Mouse (Mus musculus) urinary bladder, adult 2 months (tissue): ENCODE measurements around the gene Mis18a. TPM values are rescaled to one million over a fixed set of nuclear protein-coding genes. Genes with fewer than 3 reads are reported as not detected.
A peak's percentile ranks its signal among the peaks of the same experiment; 100 is the strongest.

Experiments
- DNase-seq: peaks from one replicate; pipeline ENCODE4 v3.0.0; 2022; ENCODE audit warnings: low spot score
- polyA plus RNA-seq: library from polyadenylated mRNA; depleted of rRNA; stranded (reverse); fragments of >200 nt; gene quantifications from 2 replicates; pipeline ENCODE4 v1.2.3, GENCODE M21; 2012; rRNA removed

Mis18a gene
- 11.8 and 15.9 TPM in 2 replicates for polyA plus RNA-seq

DNA sequence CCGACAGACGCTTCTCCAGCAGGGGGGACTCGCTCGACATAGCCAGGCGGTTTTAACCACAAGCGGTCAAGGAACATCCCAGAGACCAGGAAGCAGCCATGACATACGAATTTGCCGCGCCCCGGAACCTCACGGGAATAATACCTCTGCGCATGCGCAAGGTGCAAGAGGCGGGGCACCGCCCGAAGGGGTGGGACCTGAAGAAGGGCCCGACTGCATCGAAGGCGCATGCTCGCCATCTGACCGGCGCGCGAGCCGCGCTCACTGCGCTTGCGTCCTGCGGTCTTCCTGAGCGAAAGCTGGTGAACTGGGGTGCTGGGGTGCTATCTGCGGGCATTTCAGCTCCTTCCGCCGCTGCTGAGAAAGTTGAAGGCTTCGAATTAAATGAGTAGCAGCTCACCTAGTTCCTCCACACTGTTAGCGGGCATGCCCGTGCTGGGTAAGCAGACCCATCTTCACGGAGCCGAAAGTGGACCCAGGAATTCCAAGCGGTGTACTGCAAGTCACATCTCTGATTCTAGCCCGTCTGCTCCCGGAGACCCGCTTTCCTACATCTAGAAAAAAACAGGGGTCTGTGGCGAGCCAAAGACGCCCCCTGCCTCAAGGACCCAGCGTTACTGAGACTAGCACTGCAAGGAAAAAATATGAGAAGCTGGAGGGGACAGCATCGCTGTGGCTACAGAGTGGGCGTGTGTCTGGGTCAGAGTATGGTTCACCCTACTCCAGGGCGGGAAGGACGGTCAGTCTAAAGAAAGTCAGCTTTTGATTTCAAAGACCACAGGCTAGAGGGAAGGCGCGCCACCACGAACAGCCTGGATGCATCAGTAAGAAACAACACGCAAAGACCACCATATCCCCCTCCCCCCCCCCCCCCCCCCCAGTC, at the start of gene Mis18a:
Mis18a (minus strand) TSS at position 172 of the 883 bp plus-strand sequence.
- peak; percentile 90 for DNase-seq

DNA sequence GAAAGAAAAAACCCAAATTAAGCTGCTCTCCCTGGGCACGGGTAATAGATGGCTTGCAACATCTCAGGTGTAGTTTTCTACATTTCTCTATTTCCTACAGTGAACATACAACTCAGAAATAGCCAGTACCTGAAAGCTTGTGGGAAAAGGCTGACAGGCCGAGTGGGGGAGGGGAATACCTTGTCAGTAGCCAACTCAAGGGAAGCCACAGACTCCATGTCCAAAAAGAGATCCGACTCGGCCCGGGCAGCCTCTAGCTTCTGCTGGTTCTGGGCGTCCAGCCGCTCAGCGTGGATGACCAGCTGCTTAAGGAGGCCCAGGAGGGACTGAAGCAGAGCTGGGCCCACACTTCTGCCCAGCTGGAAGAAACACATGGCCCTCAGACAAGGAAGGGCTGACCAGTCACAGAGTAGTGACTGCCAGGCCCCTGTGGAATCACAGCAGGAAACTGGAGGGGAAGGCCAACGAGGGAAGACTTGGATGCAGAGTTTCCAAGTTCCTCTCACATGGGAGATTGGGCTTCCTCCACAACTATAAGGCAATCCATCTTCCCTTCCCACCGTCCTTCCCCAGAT, 48.8 kb upstream of the Mis18a start:
- no peak for DNase-seq

GRCm38 (mm10) chr16:90774646-90775045, 47.4 kb upstream of the Mis18a start:
- no peak for DNase-seq

- DNase-seq = no peak
Measured at GRCm38 (mm10) chr16:90774216-90774615, 47.0 kb upstream of the Mis18a start.

- DNase-seq = no peak
Measured at GRCm38 (mm10) chr16:90766919-90767454, 39.8 kb upstream of the Mis18a start.

GRCm38 (mm10) chr16:90765195-90765877, 38.1 kb upstream of the Mis18a start:
- no peak for DNase-seq

DNA sequence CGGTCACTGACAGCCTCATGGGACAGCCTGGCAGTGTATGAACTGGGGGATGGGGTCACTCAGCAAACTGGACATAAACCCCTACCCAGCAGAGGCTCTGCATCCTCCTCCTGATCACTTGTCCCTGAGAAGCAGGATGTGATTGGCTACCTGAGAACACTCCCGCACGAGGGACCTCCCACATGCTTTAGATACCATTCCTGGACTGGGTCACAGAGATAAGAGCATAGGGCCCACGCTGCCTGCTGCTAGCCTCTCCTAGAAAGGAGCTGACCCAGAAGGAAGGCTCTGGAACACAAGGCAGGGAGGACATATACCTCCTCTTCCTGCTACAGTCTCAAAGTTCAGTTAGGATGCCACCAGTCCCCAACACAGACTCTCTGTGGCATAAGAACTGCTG, 33.3 kb upstream of the Mis18a start:
- DNase-seq = no peak

GRCm38 (mm10) chr16:90759335-90759734, 32.1 kb upstream of the Mis18a start:
- no peak for DNase-seq

DNA sequence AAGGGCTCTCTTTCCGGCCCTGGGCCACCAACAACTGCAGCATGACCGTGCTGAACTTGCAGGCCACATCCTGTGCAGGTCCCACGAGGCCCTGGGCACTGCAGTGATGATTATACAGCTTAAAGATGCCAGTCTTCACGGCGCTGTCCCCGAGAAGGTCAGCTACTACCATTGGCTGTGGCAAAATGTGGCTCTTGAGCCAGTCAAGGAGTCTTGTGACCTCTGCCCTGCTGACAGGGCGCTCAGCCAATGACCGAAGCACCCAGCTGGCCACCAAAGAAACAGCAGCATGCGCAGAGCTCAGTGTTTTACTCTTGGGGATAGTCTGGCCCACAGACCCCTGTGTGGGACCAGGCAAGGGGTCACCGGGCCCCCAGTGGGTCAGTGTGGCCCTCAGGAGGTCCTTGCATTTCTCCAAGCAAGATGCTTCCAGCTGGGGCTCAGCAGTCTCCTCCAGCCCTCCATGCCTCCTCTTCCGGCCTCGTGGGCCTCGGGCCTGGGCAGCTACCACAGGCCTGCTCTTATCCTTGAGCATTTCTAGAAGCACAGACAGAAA, 26.3 kb upstream of the Mis18a start:
- DNase-seq = no peak

GRCm38 (mm10) chr16:90748169-90748568, 21.0 kb upstream of the Mis18a start:
- no peak for DNase-seq

DNA sequence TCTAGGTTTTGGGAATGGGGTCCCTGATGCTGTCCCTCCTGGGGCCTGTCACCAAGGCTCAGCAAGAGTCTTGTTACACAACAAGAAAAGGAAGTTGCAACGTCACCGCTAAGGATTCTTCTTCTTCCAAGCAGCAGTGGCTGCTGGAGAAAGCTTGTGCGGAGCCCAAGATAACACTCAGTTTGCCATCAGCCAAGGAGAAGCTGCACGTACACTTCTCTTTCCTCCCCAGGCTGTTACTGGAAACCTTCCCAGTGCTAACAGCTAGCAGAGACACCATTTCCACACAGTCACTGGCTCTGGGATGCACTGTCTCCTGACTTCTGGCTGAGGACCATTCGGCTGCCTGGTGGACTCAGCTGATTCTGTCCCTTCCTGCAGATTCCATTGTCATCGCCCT, 19.9 kb upstream of the Mis18a start:
- DNase-seq = no peak

DNA sequence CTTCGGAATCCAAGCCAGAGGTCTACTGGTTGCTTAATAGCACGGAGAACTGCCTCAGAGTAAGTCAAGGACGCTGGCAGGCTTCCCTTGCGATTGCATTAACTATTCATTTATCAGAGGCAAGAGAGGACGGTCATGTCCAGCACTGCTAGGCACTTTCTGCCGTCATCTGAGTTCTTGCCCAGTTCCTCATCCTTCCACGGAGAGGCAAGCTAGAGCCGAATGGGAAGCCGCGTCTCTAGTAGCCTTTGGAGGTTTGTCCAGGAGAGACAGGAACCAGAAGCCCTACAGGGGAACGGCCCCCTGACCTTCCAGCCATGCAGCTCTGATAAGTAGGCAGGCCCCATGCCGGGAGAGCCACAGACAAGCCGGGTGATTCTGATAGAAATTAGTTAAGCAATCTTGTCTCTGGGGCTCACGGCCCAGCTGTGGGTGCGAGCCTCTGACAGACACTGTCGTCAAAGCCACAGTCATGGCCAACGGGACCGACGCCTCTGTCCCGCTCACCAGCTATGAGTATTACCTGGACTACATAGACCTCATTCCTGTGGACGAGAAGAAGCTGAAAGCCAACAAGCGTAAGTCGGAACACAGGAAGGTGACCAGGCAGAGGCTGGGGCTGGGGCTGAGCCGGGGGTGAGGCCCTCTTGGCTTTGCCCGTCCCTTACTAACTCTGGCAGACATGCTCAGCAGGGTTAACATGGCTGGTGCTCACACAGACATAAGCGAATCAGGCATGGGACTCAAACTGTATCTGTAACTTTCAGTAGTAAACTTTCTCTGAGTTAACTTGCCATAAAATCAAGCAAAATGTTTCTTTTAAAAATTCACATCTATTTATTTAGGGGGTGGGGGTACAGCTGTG, 11.1 kb upstream of the Mis18a start, which contains the start of gene Mrap:
Mrap (plus strand) TSS at position 116 of the 865 bp plus-strand sequence.
- no peak for DNase-seq

DNA sequence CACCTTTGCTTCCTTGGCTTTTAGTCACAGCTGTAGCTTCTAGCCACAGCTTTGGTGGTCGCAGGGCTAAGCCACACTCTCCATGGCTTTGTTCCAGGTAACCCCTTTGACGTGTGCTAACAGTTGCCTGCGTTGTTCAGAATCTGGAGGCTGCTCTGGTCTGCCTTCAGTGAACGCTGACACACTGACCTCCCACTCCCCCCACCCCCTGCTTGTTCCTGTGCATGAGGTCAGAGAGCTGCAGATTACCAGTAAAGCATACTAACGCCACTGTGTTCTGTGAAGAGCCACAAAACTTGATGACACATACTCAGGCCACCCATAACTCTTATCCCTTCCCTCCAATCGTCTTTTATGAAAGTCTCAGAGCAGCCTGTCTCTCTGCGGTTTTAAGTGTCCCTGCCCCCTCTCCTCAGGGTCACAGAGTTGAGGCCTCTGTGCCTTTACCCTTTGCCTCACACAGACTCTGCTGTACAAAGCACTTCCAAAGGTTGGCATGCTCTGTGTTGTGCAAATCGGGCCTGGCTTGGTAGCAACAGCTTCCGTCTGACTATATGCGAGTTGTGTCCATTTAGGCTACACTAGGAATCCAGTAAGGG, 9.6 kb upstream of the Mis18a start:
- DNase-seq = no peak

DNA sequence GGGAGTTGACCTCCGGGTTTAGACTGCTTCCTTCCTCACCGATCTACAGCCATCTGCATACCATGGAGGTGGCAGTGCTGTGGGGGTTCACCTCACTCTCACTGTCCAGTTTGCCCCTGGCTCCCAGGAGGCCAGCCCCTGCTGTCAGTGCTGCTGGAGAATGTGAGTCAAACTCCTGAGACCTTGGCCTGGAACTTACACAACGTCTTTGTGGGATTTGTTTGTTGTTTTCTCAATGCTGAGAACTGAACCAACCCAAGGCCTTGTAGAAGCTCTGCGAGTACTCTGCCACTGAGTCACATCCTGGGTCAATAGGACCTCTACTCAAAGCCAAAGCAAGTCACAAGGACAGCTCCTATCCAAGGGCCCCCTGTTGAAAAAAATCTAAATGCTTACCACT, 8.4 kb upstream of the Mis18a start:
- DNase-seq = no peak

- no peak for DNase-seq
Measured at GRCm38 (mm10) chr16:90726600-90727227, 490 bp downstream of the Mis18a start.

- DNase-seq = no peak
Measured at GRCm38 (mm10) chr16:90724051-90724450, 3.2 kb downstream of the Mis18a start.

DNA sequence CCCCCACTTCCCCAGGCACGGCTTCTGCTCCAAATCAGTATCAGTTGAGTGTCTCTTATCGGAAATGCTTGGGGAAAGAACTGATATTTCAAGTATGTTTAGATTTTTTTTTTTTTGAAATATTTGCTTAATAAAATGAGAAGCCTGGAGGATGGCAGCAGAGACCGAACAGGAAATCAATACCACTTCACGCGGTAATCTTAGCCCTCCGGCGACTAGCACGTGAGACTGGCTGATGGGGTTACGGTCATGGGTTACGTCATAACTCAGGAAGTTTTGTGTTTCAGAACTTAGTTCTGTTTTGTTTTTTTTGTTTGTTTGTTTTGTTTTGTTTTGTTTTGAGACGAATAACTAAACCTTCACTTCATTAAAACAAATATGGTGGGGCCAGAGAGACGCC, 16.9 kb downstream of the Mis18a start:
- DNase-seq = no peak

DNA sequence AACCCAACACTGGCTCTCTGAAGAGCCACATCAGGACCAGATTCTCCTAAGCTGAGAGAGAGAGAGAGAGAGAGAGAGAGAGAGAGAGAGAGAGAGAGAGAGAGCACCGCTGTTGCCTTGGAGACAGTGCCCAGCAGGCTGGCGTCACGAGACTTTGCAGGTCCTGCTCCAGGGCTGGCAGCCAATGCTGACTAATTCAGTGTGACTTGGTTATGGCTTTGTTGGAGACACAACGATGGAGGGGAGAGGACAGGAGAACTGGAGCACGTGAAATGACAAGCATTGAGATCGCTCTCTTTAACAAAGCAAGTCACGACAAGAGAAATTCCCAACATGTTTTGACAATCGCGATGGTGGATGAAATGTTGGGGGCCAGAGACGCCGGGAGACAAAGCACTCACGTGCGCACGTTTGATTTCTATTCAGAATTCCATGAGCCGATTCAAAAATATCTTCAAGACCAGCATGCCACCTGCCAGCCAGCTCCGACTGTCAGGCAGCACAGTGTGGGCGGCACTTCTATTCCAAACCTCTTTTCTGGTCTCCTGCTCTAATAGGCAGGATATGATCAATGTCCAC, 17.4 kb downstream of the Mis18a start:
- peak; percentile 26 for DNase-seq

GRCm38 (mm10) chr16:90706279-90706678, 20.9 kb downstream of the Mis18a start:
- DNase-seq = no peak
